Mouse (Mus musculus) urinary bladder, adult 2 months (tissue): ENCODE measurements around the gene Top3a. TPM values are rescaled to one million over a fixed set of nuclear protein-coding genes. Genes with fewer than 3 reads are reported as not detected.
A peak's percentile ranks its signal among the peaks of the same experiment; 100 is the strongest.
"Not testable (repeated sequence)": the region's sequence is repeated elsewhere in the genome, so short reads cannot be mapped to it uniquely, and the experiment has no call there.

Experiments used
- DNase-seq: peaks from one replicate; pipeline ENCODE4 v3.0.0; 2022; ENCODE audit warnings: low spot score
- polyA plus RNA-seq: library from polyadenylated mRNA; depleted of rRNA; stranded (reverse); fragments of >200 nt; gene quantifications from 2 replicates; pipeline ENCODE4 v1.2.3, GENCODE M21; 2012; rRNA removed

Top3a gene
- polyA plus RNA-seq: 7.3 and 7.9 TPM in 2 replicates

GRCm38 (mm10) chr11:60776829-60777740, at the start of gene Top3a, which contains the start of gene Smcr8:
Gene Top3a, minus strand, starts transcription at chr11:60777365.
Gene Smcr8, plus strand, starts transcription at chr11:60777524.
- peak; percentile 72 for DNase-seq

GRCm38 (mm10) chr11:60826700-60827099, 49.5 kb upstream of the Top3a start:
- DNase-seq: no peak

GRCm38 (mm10) chr11:60825191-60825590, 48.0 kb upstream of the Top3a start:
- no peak for DNase-seq

- DNase-seq: no peak
Observed at GRCm38 (mm10) chr11:60823771-60824170, 46.6 kb upstream of the Top3a start.

- no peak for DNase-seq
Observed at GRCm38 (mm10) chr11:60816398-60816797, 39.2 kb upstream of the Top3a start.

- DNase-seq: not testable (repeated sequence)
Observed at GRCm38 (mm10) chr11:60811618-60812017, 34.5 kb upstream of the Top3a start, which contains the start of gene Shmt1. Gene Shmt1, minus strand, starts transcription at chr11:60811718.

- peak; percentile 86 for DNase-seq
Observed at GRCm38 (mm10) chr11:60811054-60811460, 33.9 kb upstream of the Top3a start.

- no peak for DNase-seq
Observed at GRCm38 (mm10) chr11:60810046-60810965, 33.1 kb upstream of the Top3a start.

- no peak for DNase-seq
Observed at GRCm38 (mm10) chr11:60809546-60809945, 32.4 kb upstream of the Top3a start.

GRCm38 (mm10) chr11:60808286-60809070, 31.3 kb upstream of the Top3a start:
- no peak for DNase-seq

GRCm38 (mm10) chr11:60800892-60801291, 23.7 kb upstream of the Top3a start:
- no peak for DNase-seq

GRCm38 (mm10) chr11:60799977-60800376, 22.8 kb upstream of the Top3a start:
- no peak for DNase-seq

GRCm38 (mm10) chr11:60796342-60796741, 19.2 kb upstream of the Top3a start:
- no peak for DNase-seq

- DNase-seq: no peak
Observed at GRCm38 (mm10) chr11:60790472-60790871, 13.3 kb upstream of the Top3a start.

GRCm38 (mm10) chr11:60787595-60787994, 10.4 kb upstream of the Top3a start:
- DNase-seq: no peak

GRCm38 (mm10) chr11:60784179-60784922, 7.2 kb upstream of the Top3a start:
- DNase-seq: no peak

- DNase-seq: no peak
Observed at GRCm38 (mm10) chr11:60779673-60780189, 2.6 kb upstream of the Top3a start.

GRCm38 (mm10) chr11:60777801-60778370, 721 bp upstream of the Top3a start:
- DNase-seq: no peak

GRCm38 (mm10) chr11:60776107-60776828, 897 bp downstream of the Top3a start:
- no peak for DNase-seq
